Mouse (Mus musculus) CH12.LX (cell line): Measurements from ENCODE around the gene Col4a1. TPM values are rescaled to one million over a fixed set of nuclear protein-coding genes. Genes with fewer than 3 reads are reported as not detected.

Experiments
- DNase-seq: peaks from one replicate; pipeline ENCODE4 v3.0.0-alpha.2; 2013; ENCODE audit errors: extremely low read depth
- H3K27ac ChIP-seq: 2 replicates; pipeline ENCODE4 v1.5.1; 2012; ENCODE audit warnings: low read depth, mild to moderate bottlenecking, control low read depth, moderate library complexity; ENCODE audit not compliant: insufficient read depth
- H3K27me3 ChIP-seq: replicated peaks from 2 replicates; pipeline ENCODE3; 2012; ENCODE audit warnings: inconsistent platforms
- H3K36me3 ChIP-seq, 2 experiments: replicated peaks in 1 of 2; 2 replicates each; pipeline versions ENCODE3 to v1.6.1; 2012; ENCODE audit warnings: inconsistent platforms in 1 of 2, low read length in 1 of 2, mild to moderate bottlenecking in 1 of 2, mixed read lengths in 1 of 2, moderate library complexity in 1 of 2; ENCODE audit not compliant: control insufficient read depth in 1 of 2, insufficient read depth in 1 of 2
- H3K4me1 ChIP-seq, 2 experiments: 2 replicates each; pipeline ENCODE4 v1.6.1; 2012; ENCODE audit warnings: inconsistent platforms in 1 of 2, moderate library complexity in 1 of 2; ENCODE audit not compliant: insufficient read depth in 2 of 2, control insufficient read depth in 1 of 2
- H3K4me2 ChIP-seq: 2 replicates; pipeline ENCODE4 v1.6.1; 2012; ENCODE audit warnings: low read depth, mild to moderate bottlenecking, control low read depth; ENCODE audit not compliant: poor library complexity, insufficient read depth, severe bottlenecking
- H3K4me3 ChIP-seq, 3 experiments: fragments of 150-350 bp in 1 of 3; sonication (generic) in 1 of 3; replicated peaks in 1 of 3; 2 replicates each; pipeline versions ENCODE3 to v1.5.1; 2011 to 2012; ENCODE audit warnings: low read depth in 2 of 3, low read length in 2 of 3, mild to moderate bottlenecking in 2 of 3, moderate library complexity in 2 of 3, control low read depth in 1 of 3, improper control_type of control experiment in 1 of 3, inconsistent platforms in 1 of 3, mixed read lengths in 1 of 3; ENCODE audit not compliant: poor library complexity in 1 of 3
- H3K79me2 ChIP-seq: replicated peaks from 2 replicates; pipeline ENCODE4 v1.6.1; 2012; ENCODE audit warnings: mild to moderate bottlenecking, moderate library complexity; ENCODE audit not compliant: control insufficient read depth, poor library complexity, insufficient read depth, severe bottlenecking; ENCODE audit errors: extremely low read depth
- H3K9ac ChIP-seq: 2 replicates; pipeline ENCODE4 v1.6.1; 2012; ENCODE audit warnings: low read depth, mild to moderate bottlenecking, control low read depth, moderate library complexity; ENCODE audit not compliant: insufficient read depth
- H3K9me3 ChIP-seq: replicated peaks from 2 replicates; pipeline ENCODE3; 2012; ENCODE audit warnings: low read length, inconsistent platforms, mixed read lengths
- CHD1 ChIP-seq: IDR thresholded peaks from 2 replicates; pipeline ENCODE4 v1.6.1; 2012; ENCODE audit warnings: low read depth, low read length, improper control_type of control experiment, inconsistent platforms
- CTCF ChIP-seq, 2 experiments: IDR thresholded peaks in 1 of 2; conservative IDR thresholded peaks in 1 of 2; 2 replicates each; pipeline ENCODE4 v1.5.1; 2011 to 2012; ENCODE audit warnings: low read depth in 2 of 2, low read length in 2 of 2, improper control_type of control experiment in 1 of 2, inconsistent platforms in 1 of 2, mild to moderate bottlenecking in 1 of 2, moderate library complexity in 1 of 2
- E2F4 ChIP-seq: IDR thresholded peaks from 2 replicates; pipeline ENCODE4 v1.6.1; 2011; ENCODE audit warnings: low read depth, low read length, improper control_type of control experiment; ENCODE audit not compliant: insufficient replicate concordance
- ELF1 ChIP-seq: IDR thresholded peaks from 2 replicates; pipeline ENCODE4 v1.6.1; 2014; ENCODE audit warnings: low read depth, mild to moderate bottlenecking, inconsistent platforms, low read length, improper control_type of control experiment
- ETS1 ChIP-seq: conservative IDR thresholded peaks from 2 replicates; pipeline ENCODE4 v1.6.1; 2012; ENCODE audit warnings: low read depth, mild to moderate bottlenecking, inconsistent platforms, low read length, improper control_type of control experiment, moderate library complexity
- GABPA ChIP-seq: IDR thresholded peaks from 2 replicates; pipeline ENCODE4 v1.6.1; 2012; ENCODE audit warnings: low read depth, low read length, improper control_type of control experiment, inconsistent platforms; ENCODE audit not compliant: insufficient replicate concordance
- IRF4 ChIP-seq: IDR thresholded peaks from 2 replicates; pipeline ENCODE4 v1.6.1; 2014; ENCODE audit warnings: low read depth, mild to moderate bottlenecking, inconsistent platforms, low read length, improper control_type of control experiment
- KAT2A ChIP-seq: IDR thresholded peaks from 2 replicates; pipeline ENCODE4 v1.6.1; 2012; ENCODE audit warnings: low read length, improper control_type of control experiment, inconsistent platforms; ENCODE audit not compliant: insufficient replicate concordance
- MAZ ChIP-seq: IDR thresholded peaks from 2 replicates; pipeline ENCODE4 v1.6.1; 2012; ENCODE audit warnings: low read depth, mild to moderate bottlenecking, inconsistent platforms, low read length, improper control_type of control experiment, moderate library complexity
- MXI1 ChIP-seq: IDR thresholded peaks from 2 replicates; pipeline ENCODE4 v1.6.1; 2011; ENCODE audit warnings: mild to moderate bottlenecking, low read depth, low read length, improper control_type of control experiment
- MYC ChIP-seq: IDR thresholded peaks from 2 replicates; pipeline ENCODE4 v1.6.1; 2011; ENCODE audit warnings: low read depth, mild to moderate bottlenecking, improper control_type of control experiment, low read length
- NELFE ChIP-seq: IDR thresholded peaks from 2 replicates; pipeline ENCODE4 v1.6.1; 2011; ENCODE audit warnings: low read depth, low read length, improper control_type of control experiment
- NRF1 ChIP-seq: IDR thresholded peaks from 2 replicates; pipeline ENCODE4 v1.6.1; 2014; ENCODE audit warnings: low read depth, mild to moderate bottlenecking, inconsistent platforms, low read length, improper control_type of control experiment, moderate library complexity
- RAD21 ChIP-seq: IDR thresholded peaks from 2 replicates; pipeline ENCODE4 v1.6.1; 2011; ENCODE audit warnings: low read depth, mild to moderate bottlenecking, low read length, improper control_type of control experiment, moderate library complexity
- SMC3 ChIP-seq: IDR thresholded peaks from 2 replicates; pipeline ENCODE4 v1.6.1; 2011; ENCODE audit warnings: low read depth, low read length, improper control_type of control experiment
- TBP ChIP-seq: conservative IDR thresholded peaks from 2 replicates; pipeline ENCODE4 v1.6.1; 2011; ENCODE audit warnings: low read depth, low read length, improper control_type of control experiment
- TCF12 ChIP-seq: IDR thresholded peaks from 2 replicates; pipeline ENCODE4 v1.6.1; 2014; ENCODE audit warnings: low read depth, mild to moderate bottlenecking, inconsistent platforms, low read length, improper control_type of control experiment
- UBTF ChIP-seq: IDR thresholded peaks from 2 replicates; pipeline ENCODE4 v1.6.1; 2012; ENCODE audit warnings: low read depth, mild to moderate bottlenecking, inconsistent platforms, low read length, improper control_type of control experiment, moderate library complexity
- ZC3H11A ChIP-seq: IDR thresholded peaks from 2 replicates; pipeline ENCODE4 v1.6.1; 2012; ENCODE audit warnings: low read depth, mild to moderate bottlenecking, inconsistent platforms, low read length, improper control_type of control experiment
- ZMIZ1 ChIP-seq: IDR thresholded peaks from 2 replicates; pipeline ENCODE4 v1.6.1; 2012; ENCODE audit warnings: low read depth, mild to moderate bottlenecking, inconsistent platforms, low read length, improper control_type of control experiment
- dilution Hi-C: fragments of 300-500 bp; cut with MboI; formaldehyde crosslinking; loops from 2 replicates; pipeline ENCODE4 v1.14.3; 2020; ENCODE audit warnings: low sequenced_read_pairs; ENCODE audit not compliant: extremely low pct_unique_long_range_greater_than_20kb, extremely low pct_ligation_motif_present
- in situ Hi-C: fragments of 300-500 bp; cut with MboI; formaldehyde crosslinking; loops from 3 replicates; pipeline ENCODE4 v1.14.3; 2019; ENCODE audit warnings: low sequenced_read_pairs, low pct_ligation_motif_present, low pct_unique_long_range_greater_than_20kb, mixed read lengths
- polyA plus RNA-seq: library from polyadenylated mRNA; unstranded; fragments of >175 nt; gene quantifications from 2 replicates; pipeline ENCODE4 v1.2.1, GENCODE M21; 2012; ENCODE audit warnings: low read depth; ENCODE audit not compliant: insufficient read length
- total RNA-seq, 2 experiments: library from RNA; depleted of rRNA; stranded (reverse); fragments of 300-350 nt in 1 of 2; fragments of >200 nt in 1 of 2; gene quantifications; 2 replicates each; pipeline ENCODE4 v1.2.3; 2012 to 2014

Col4a1 gene
- total and polyA plus RNA-seq, 3 experiments = 0.04 to 0.27 (median 0.13) TPM

DNA sequence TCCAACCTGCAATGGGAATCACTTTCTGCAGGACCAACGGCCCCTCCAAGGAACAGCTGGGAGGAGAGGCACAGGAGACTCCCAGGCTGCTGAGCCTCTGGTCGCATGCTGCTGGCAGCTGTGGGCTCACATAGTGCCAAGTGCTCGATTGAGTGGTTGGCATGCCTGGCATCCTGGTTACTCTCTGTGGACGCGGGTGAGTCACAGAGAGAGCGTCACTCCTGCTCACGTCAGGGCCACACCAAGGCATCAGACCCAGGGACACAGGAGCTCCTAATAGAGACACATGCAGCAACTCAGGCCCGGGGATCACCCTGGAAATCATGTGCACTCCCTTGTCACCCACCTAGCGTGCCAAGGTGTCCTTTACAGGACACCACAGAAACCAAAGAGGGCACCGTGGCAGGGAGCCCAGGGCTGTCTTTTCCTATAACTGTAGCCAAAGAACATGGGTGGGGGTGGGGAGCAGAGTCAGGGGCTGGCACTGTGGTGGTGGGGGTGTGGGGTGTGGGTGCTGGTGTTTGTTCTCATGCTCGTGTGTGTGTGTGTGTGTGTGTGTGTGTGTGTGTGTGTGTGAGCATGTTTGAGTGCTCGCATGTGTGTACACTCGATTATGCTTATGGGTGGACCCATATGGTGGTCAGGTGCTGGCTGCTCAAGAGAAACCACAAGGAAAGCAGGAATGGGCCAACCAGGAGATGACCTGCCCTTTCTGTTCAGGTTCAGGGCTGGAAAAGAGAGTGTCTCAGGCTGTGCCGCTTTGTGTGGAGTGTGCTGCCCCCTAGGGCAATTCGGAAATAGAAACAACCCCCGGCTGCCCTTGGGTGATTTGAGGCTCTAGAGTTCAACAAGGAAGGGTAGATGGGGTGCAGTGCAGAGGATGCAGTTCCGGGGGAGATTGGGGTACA is 139.1 kb downstream of the Col4a1 start:
- TF ChIP-seq MAZ = no peak
- TF ChIP-seq SMC3 = peak; percentile 80
- no peak for TF ChIP-seq KAT2A
- no peak for TF ChIP-seq CHD1
- no peak for TF ChIP-seq ELF1
- no peak for TF ChIP-seq MXI1
- TF ChIP-seq CTCF (conservative IDR thresholded peaks at IDR 0.05 in 1 of 2, IDR thresholded peaks at IDR 0.05 in 1 of 2; ENCODE audit: low read depth in 2 of 2, low read length in 2 of 2) = peak; percentile 26 to 80; a peak in 2 of 4 replicates
- TF ChIP-seq ZC3H11A = peak; percentile 29; the same call in 1 of the 2 replicates
- TF ChIP-seq TBP = no peak
- no peak for TF ChIP-seq UBTF
- TF ChIP-seq E2F4 = no peak
- no peak for TF ChIP-seq IRF4
- TF ChIP-seq RAD21 = peak; percentile 89
- Histone ChIP-seq H3K4me1 (peaks cover 2 to 13% of the 10 kb centered on the region in 2 experiments; a peak in 3 of 4 replicates), H3K79me2 (no peaks in the 10 kb centered on the region), H3K27ac (no peak overlapping the region), H3K9me3 (no peaks in the 10 kb centered on the region), H3K36me3 (no peaks in the 10 kb centered on the region), H3K4me2 (no peak overlapping the region), H3K9ac (no peak overlapping the region), H3K4me3 (no peak overlapping the region), H3K27me3 (no peaks in the 10 kb centered on the region)
- peak; percentile 53 for DNase-seq
- in situ Hi-C loops = no loop called here
- dilution Hi-C loops = no loop called here

DNA sequence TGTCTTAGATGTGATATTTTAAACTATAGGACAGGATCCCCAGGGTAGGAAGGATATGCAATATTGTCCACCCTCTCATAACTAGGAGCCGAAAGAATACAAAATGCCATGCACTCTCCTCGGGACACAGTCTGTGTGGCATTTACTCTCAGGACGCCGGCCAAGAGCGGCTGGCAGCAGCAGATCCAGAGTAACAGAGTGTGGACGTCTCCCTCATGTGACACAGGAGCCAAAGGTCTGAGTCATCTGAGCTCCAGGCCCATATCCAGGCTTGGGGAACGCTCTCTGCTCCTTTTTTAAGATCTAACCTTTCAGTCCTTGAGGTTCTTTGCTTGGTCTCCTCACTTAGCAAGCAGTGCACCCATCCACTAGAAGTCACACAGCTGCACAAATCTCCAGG is 141.1 kb downstream of the Col4a1 start:
- H3K4me3 ChIP-seq = no peak overlapping the region
- no peaks in the 10 kb centered on the region for H3K79me2 ChIP-seq
- no peaks in the 10 kb centered on the region for H3K36me3 ChIP-seq
- no peak for TF ChIP-seq KAT2A
- TF ChIP-seq GABPA = no peak
- no peak for TF ChIP-seq TCF12
- no peak for TF ChIP-seq MYC
- no peak for TF ChIP-seq NRF1
- TF ChIP-seq ZMIZ1 = no peak
- TF ChIP-seq ETS1 = no peak
- TF ChIP-seq RAD21 = no peak
- no peak for TF ChIP-seq NELFE
- in situ Hi-C loops = no loop called here
- H3K9ac ChIP-seq = no peak overlapping the region
- H3K9me3 ChIP-seq = no peaks in the 10 kb centered on the region
- no peak for DNase-seq
- H3K4me2 ChIP-seq = no peak overlapping the region
- H3K4me1 ChIP-seq = peaks cover 4 to 21% of the 10 kb centered on the region in 2 experiments; a peak in 3 of 4 replicates
- H3K27ac ChIP-seq = no peak overlapping the region
- H3K27me3 ChIP-seq = no peaks in the 10 kb centered on the region
- dilution Hi-C loops = no loop called here
